Mouse (Mus musculus): Measurements from ENCODE around the gene Espn. TPM values are rescaled to one million over a fixed set of nuclear protein-coding genes. Genes with fewer than 3 reads are reported as not detected.

The Espn gene
- total RNA-seq, 2 experiments from 2014 or later, result 0.27 to 0.43 TPM

GRCm38 (mm10) chr4:152079261-152079660, 72.9 kb downstream of the Espn start:
- intact Hi-C loops (cut with DNase I), result no loop called here
- DNase-seq, result no peak

GRCm38 (mm10) chr4:152078105-152078530, 74.1 kb downstream of the Espn start:
- peak in 1 of 2 experiments; percentile 35 for DNase-seq
- intact Hi-C loops (cut with DNase I), result no loop called here

GRCm38 (mm10) chr4:152077191-152077590, 75.0 kb downstream of the Espn start:
- intact Hi-C loops (cut with DNase I), result no loop called here
- no peak for DNase-seq

- no peak for DNase-seq
- intact Hi-C loops (cut with DNase I), result no loop called here
Observed at GRCm38 (mm10) chr4:152074548-152074947, 77.6 kb downstream of the Espn start.

GRCm38 (mm10) chr4:152073715-152074114, 78.5 kb downstream of the Espn start:
- intact Hi-C loops (cut with DNase I), result no loop called here
- no peak for DNase-seq

GRCm38 (mm10) chr4:152072655-152073054, 79.5 kb downstream of the Espn start:
- DNase-seq, result no peak
- intact Hi-C loops (cut with DNase I), result no loop called here

GRCm38 (mm10) chr4:152072121-152072601, 80.0 kb downstream of the Espn start, which contains the start of gene Plekhg5:
Gene Plekhg5, plus strand, starts transcription at chr4:152072498.
- intact Hi-C loops (cut with DNase I), result no loop called here
- peak; percentile 40 to 44 for DNase-seq

- DNase-seq, result no peak
- intact Hi-C loops (cut with DNase I), result no loop called here
Observed at GRCm38 (mm10) chr4:152070494-152071396, 81.4 kb downstream of the Espn start.

Other genes starting within 250 kb of the Espn start
- gene Dnajc11, start 218.7 kb downstream of the Espn start, total RNA-seq (2021), result 10 to 100 TPM; 54.6 to 58.8 TPM
- gene Thap3, start 163.4 kb downstream of the Espn start, total RNA-seq (2021), result 10 to 100 TPM; 28.8 to 35.8 TPM
- gene Phf13, start 156.1 kb downstream of the Espn start, total RNA-seq (2021), result 1 to 10 TPM; 3.6 to 4.0 TPM
- 10 to 100 TPM; 77.1 to 91.5 TPM for gene Klhl21, start 143.6 kb downstream of the Espn start, total RNA-seq (2021)
- gene Zbtb48, start 124.7 kb downstream of the Espn start, total RNA-seq (2021), result 1 to 10 TPM; 2.5 to 2.8 TPM
- 1 to 10 TPM in 1 of 2 experiments, under 1 TPM in 1; 0.43 to 1.1 TPM for gene Tas1r1, start 113.8 kb downstream of the Espn start, total RNA-seq (2021)
- gene Nol9, start 113.0 kb downstream of the Espn start, total RNA-seq (2021), result 1 to 10 TPM; 8.5 to 10.0 TPM
- 1 to 10 TPM; 6.3 to 6.4 TPM for gene Plekhg5, start 79.9 kb downstream of the Espn start, total RNA-seq (2021)
- gene Tnfrsf25, start 36.4 kb downstream of the Espn start, total RNA-seq (2021), result under 1 TPM; 0.76 to 0.84 TPM
- gene Hes2, start 6.5 kb upstream of the Espn start, total RNA-seq (2021), result not detected
- gene Acot7, start 25.8 kb upstream of the Espn start, total RNA-seq (2021), result 10 to 100 TPM; 15.0 to 18.5 TPM
- gene Gpr153, start 121.9 kb upstream of the Espn start, total RNA-seq (2021), result 1 to 10 TPM; 7.1 to 8.0 TPM
- gene Hes3, start 139.3 kb upstream of the Espn start, total RNA-seq (2021), result not detected
- gene Icmt, start 144.9 kb upstream of the Espn start, total RNA-seq (2021), result 10 to 100 TPM; 14.4 to 17.3 TPM
- gene Rnf207, start 166.6 kb upstream of the Espn start, total RNA-seq (2021), result not detected
- gene Rpl22, start 173.4 kb upstream of the Espn start, total RNA-seq (2021), result 100 to 1,000 TPM; 165 to 223 TPM
- under 1 TPM; 0.10 to 0.13 TPM for gene Chd5, start 186.3 kb upstream of the Espn start, total RNA-seq (2021)

Measured in gastrocnemius, postnatal 36 days (tissue).